Mouse (Mus musculus) skeletal muscle tissue, adult 2 months (tissue): ENCODE results near the gene Fmnl2.
A peak's percentile ranks its signal among the peaks of the same experiment; 100 is the strongest.

Experiments
- DNase-seq: peaks from one replicate; pipeline ENCODE4 v3.0.0-alpha.2; 2012; ENCODE audit warnings: low read depth, low spot score

The Fmnl2 gene

GRCm38 (mm10) chr2:52955831-52956230, 98.2 kb downstream of the Fmnl2 start:
- no peak for DNase-seq

- DNase-seq, result no peak
Measured at GRCm38 (mm10) chr2:52957771-52958534, 100.3 kb downstream of the Fmnl2 start.

GRCm38 (mm10) chr2:52958535-52959290, 101.1 kb downstream of the Fmnl2 start:
- DNase-seq, result no peak

GRCm38 (mm10) chr2:52959291-52959621, 101.6 kb downstream of the Fmnl2 start:
- DNase-seq, result no peak

- DNase-seq, result no peak
Measured at GRCm38 (mm10) chr2:52959982-52960381, 102.3 kb downstream of the Fmnl2 start.

- no peak for DNase-seq
Measured at GRCm38 (mm10) chr2:52960697-52961096, 103.0 kb downstream of the Fmnl2 start.

GRCm38 (mm10) chr2:52963439-52963838, 105.8 kb downstream of the Fmnl2 start:
- DNase-seq, result no peak

- no peak for DNase-seq
Measured at GRCm38 (mm10) chr2:52964386-52964928, 106.8 kb downstream of the Fmnl2 start.

GRCm38 (mm10) chr2:52966227-52966626, 108.6 kb downstream of the Fmnl2 start:
- no peak for DNase-seq

- DNase-seq, result no peak
Measured at GRCm38 (mm10) chr2:52966820-52967460, 109.3 kb downstream of the Fmnl2 start.

- no peak for DNase-seq
Measured at GRCm38 (mm10) chr2:52967461-52967823, 109.8 kb downstream of the Fmnl2 start.

GRCm38 (mm10) chr2:52968884-52969283, 111.2 kb downstream of the Fmnl2 start:
- no peak for DNase-seq

GRCm38 (mm10) chr2:52974056-52974455, 116.4 kb downstream of the Fmnl2 start:
- no peak for DNase-seq

- no peak for DNase-seq
Measured at GRCm38 (mm10) chr2:52974776-52975175, 117.1 kb downstream of the Fmnl2 start.

- DNase-seq, result no peak
Measured at GRCm38 (mm10) chr2:52977921-52978675, 120.4 kb downstream of the Fmnl2 start.

- DNase-seq, result no peak
Measured at GRCm38 (mm10) chr2:52978796-52979195, 121.1 kb downstream of the Fmnl2 start.

GRCm38 (mm10) chr2:52979280-52979763, 121.7 kb downstream of the Fmnl2 start:
- DNase-seq, result peak; percentile 70

- no peak for DNase-seq
Measured at GRCm38 (mm10) chr2:52981126-52981525, 123.5 kb downstream of the Fmnl2 start.

- DNase-seq, result no peak
Measured at GRCm38 (mm10) chr2:52981595-52981994, 123.9 kb downstream of the Fmnl2 start.

GRCm38 (mm10) chr2:52982502-52982901, 124.8 kb downstream of the Fmnl2 start:
- no peak for DNase-seq

- no peak for DNase-seq
Measured at GRCm38 (mm10) chr2:52984556-52984955, 126.9 kb downstream of the Fmnl2 start.
